Mouse (Mus musculus): Measurements from ENCODE around the gene Acta1.

GRCm38 (mm10) chr8:123887163-123887562 lies 7.4 kb downstream of the Acta1 start:
- TF ChIP-seq CTCF (IDR thresholded peaks at IDR 0.05; ENCODE audit: low read depth, low read length) (no peak), POLR2A (IDR thresholded peaks at IDR 0.05; ENCODE audit: borderline replicate concordance, low read depth, low read length) (no peak)

Measured in bone marrow macrophage, adult 2 months (primary cell).